Mouse (Mus musculus): Measurements from ENCODE around the gene AL731706.2. TPM values are rescaled to one million over a fixed set of nuclear protein-coding genes. Genes with fewer than 3 reads are reported as not detected.

AL731706.2 gene
- polyA plus RNA-seq, 1 experiment, result not detected

- Histone ChIP-seq H3K4me1 (ENCODE audit: control insufficient read depth, insufficient read depth, low read length) (no peaks in the 10 kb centered on the region), H3K4me3 (replicated peaks; ENCODE audit: control insufficient read depth, low read depth, low read length) (no peak overlapping the region), H3K27ac (ENCODE audit: control insufficient read depth, insufficient read depth, low read depth, low read length, poor library complexity) (no peak overlapping the region)
- 58% methylated on average over 3 of the region's 3 CpGs for WGBS
- TF ChIP-seq POLR2A (IDR thresholded peaks at IDR 0.05; ENCODE audit: borderline replicate concordance, control insufficient read depth, low read depth, low read length) (no peak), CTCF (IDR thresholded peaks at IDR 0.05; ENCODE audit: control insufficient read depth, insufficient read depth, low read length) (no peak)
These were observed 35.1 kb downstream of the AL731706.2 start for GRCm38 (mm10) chr2:136850366-136850765.

GRCm38 (mm10) chr2:136837994-136838393 is 47.5 kb downstream of the AL731706.2 start:
- no peak overlapping the region for H3K4me3 ChIP-seq (replicated peaks; ENCODE audit: control insufficient read depth, low read depth, low read length)
- no peaks in the 10 kb centered on the region for H3K4me1 ChIP-seq (ENCODE audit: control insufficient read depth, insufficient read depth, low read length)
- WGBS, result 54% methylated on average over 1 of the region's 1 CpGs
- TF ChIP-seq CTCF (IDR thresholded peaks at IDR 0.05; ENCODE audit: control insufficient read depth, insufficient read depth, low read length) (no peak), POLR2A (IDR thresholded peaks at IDR 0.05; ENCODE audit: borderline replicate concordance, control insufficient read depth, low read depth, low read length) (no peak)
- H3K27ac ChIP-seq (ENCODE audit: control insufficient read depth, insufficient read depth, low read depth, low read length, poor library complexity), result no peak overlapping the region

- WGBS, result 70% methylated on average over 3 of the region's 3 CpGs
- no peak overlapping the region for H3K27ac ChIP-seq (ENCODE audit: control insufficient read depth, insufficient read depth, low read depth, low read length, poor library complexity)
- TF ChIP-seq CTCF (IDR thresholded peaks at IDR 0.05; ENCODE audit: control insufficient read depth, insufficient read depth, low read length) (no peak), POLR2A (IDR thresholded peaks at IDR 0.05; ENCODE audit: borderline replicate concordance, control insufficient read depth, low read depth, low read length) (no peak)
- no peak overlapping the region for H3K4me3 ChIP-seq (replicated peaks; ENCODE audit: control insufficient read depth, low read depth, low read length)
- H3K4me1 ChIP-seq (ENCODE audit: control insufficient read depth, insufficient read depth, low read length), result no peaks in the 10 kb centered on the region
These were observed 49.6 kb downstream of the AL731706.2 start for GRCm38 (mm10) chr2:136835882-136836281.

Other genes with a start within 250 kb of the AL731706.2 start
- gene Snap25, start 172.2 kb downstream of the AL731706.2 start, polyA plus RNA-seq (2011; ENCODE audit: insufficient read depth, insufficient read length, low replicate concordance, missing spikeins), result 7.6 TPM in 1 of 2 replicates, not detected in the other
- gene Slx4ip, start 5.5 kb upstream of the AL731706.2 start, polyA plus RNA-seq (2011; ENCODE audit: insufficient read depth, insufficient read length, low replicate concordance, missing spikeins), result 1.8 and 5.0 TPM in 2 replicates
- 4.3 and 13.9 TPM in 2 replicates for gene AL731706.1, start 5.7 kb upstream of the AL731706.2 start, polyA plus RNA-seq (2011; ENCODE audit: insufficient read depth, insufficient read length, low replicate concordance, missing spikeins)
- gene Mkks, start 5.7 kb upstream of the AL731706.2 start, polyA plus RNA-seq (2011; ENCODE audit: insufficient read depth, insufficient read length, low replicate concordance, missing spikeins), result 2.3 and 6.8 TPM in 2 replicates
- gene Jag1, start 231.0 kb upstream of the AL731706.2 start, polyA plus RNA-seq (2011; ENCODE audit: insufficient read depth, insufficient read length, low replicate concordance, missing spikeins), result 2.3 and 3.9 TPM in 2 replicates

Measured in bone marrow, adult 2 months (tissue).